ENCODE assay signal across 14 mouse cellular contexts in the genomic region with DNA sequence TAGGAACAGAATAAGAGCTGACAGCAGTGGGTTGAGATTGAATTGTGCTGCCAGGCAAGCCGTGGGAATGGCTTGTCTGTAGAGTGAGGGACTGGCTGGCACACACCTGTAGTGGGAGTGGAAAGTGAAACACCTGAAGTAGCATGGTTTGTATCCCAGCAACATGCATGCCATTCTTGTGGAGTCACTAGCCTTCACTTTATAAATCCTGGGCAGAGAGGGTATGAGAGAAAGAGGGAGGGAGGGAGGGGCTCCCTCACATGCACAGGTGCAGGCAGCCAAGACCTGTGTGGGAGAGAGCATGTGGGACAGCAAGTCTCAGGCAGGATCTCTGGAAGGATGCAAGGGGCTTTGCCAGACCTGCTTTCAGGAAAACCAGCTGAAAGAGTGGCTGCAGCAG. TPM values are rescaled to one million over a fixed set of nuclear protein-coding genes. Genes with fewer than 3 reads are reported as not detected.
DNase-seq lines count a peak whose midpoint lies in the region; ATAC-seq and TF ChIP-seq lines count a peak whose summit lies in the region.
"Had no signal": no experiment of that assay in that cellular context is flagged by ENCODE, and none has a peak within 500 bp of the region (broad histone marks: within the 10 kb centered on the region; RNA-seq: fewer than 3 reads in every experiment).

No protein-coding gene starts in this region.

- TF ChIP-seq CTCF in E14TG2a.4 (conservative IDR thresholded peaks at IDR 0.05; ENCODE audit: low read length): peak; percentile 18; the same call in 1 of the 2 replicates

- no peak overlapping the region for H3K27ac ChIP-seq in hindbrain, embryonic 11.5 days (ENCODE audit: low read depth, low read length)
- no peak overlapping the region for H3K27ac ChIP-seq in hindbrain, embryonic 10.5 days
- H3K27ac ChIP-seq in liver, embryonic 13.5 days: no peak overlapping the region
- H3K27ac ChIP-seq: heart, embryonic 10.5 days had no signal

- no peaks in the 10 kb centered on the region for H3K4me1 ChIP-seq in hindbrain, embryonic 11.5 days (replicated peaks; ENCODE audit: control insufficient read depth, insufficient read depth, low read length)
- no peaks in the 10 kb centered on the region for H3K4me1 ChIP-seq in hindbrain, embryonic 10.5 days (replicated peaks)
- peaks cover 23% of the 10 kb centered on the region for H3K4me1 ChIP-seq in E14TG2a.4 (replicated peaks; ENCODE audit: low read depth, low read length)
- no peaks in the 10 kb centered on the region for H3K4me1 ChIP-seq in liver, embryonic 13.5 days (replicated peaks)
- H3K4me1 ChIP-seq: heart, embryonic 10.5 days had no signal

- no peak overlapping the region for H3K4me3 ChIP-seq in hindbrain, embryonic 11.5 days (ENCODE audit: low read depth, low read length)
- H3K4me3 ChIP-seq in hindbrain, embryonic 10.5 days: no peak overlapping the region
- H3K4me3 ChIP-seq in E14TG2a.4 (replicated peaks; ENCODE audit: low read length): no peak overlapping the region
- no peak overlapping the region for H3K4me3 ChIP-seq in liver, embryonic 13.5 days (replicated peaks)
- H3K4me3 ChIP-seq: erythroblast, embryonic 14.5 days; heart, embryonic 10.5 days had no signal

- H3K36me3 ChIP-seq in hindbrain, embryonic 11.5 days (ENCODE audit: control insufficient read depth, insufficient read depth, low read length): peaks cover 5% of the 10 kb centered on the region; the same call in 1 of the 2 replicates
- peaks cover 22% of the 10 kb centered on the region for H3K36me3 ChIP-seq in hindbrain, embryonic 10.5 days
- H3K36me3 ChIP-seq in E14TG2a.4 (ENCODE audit: insufficient read depth, low read length): peaks cover 34% of the 10 kb centered on the region
- peaks cover 30% of the 10 kb centered on the region for H3K36me3 ChIP-seq in liver, embryonic 13.5 days

- ATAC-seq in hindbrain, embryonic 11.5 days (ENCODE audit: low FRiP score): peak; percentile 39
- ATAC-seq in liver, embryonic 13.5 days (ENCODE audit: low read depth): peak; percentile 7; the same call in 1 of the 2 replicates
- no peak for ATAC-seq in activated CD4-positive, CD25-positive, alpha-beta regulatory T cell, adult 4 months

- H3K9me3 ChIP-seq in hindbrain, embryonic 11.5 days (ENCODE audit: control insufficient read depth, low read length): peaks cover 39% of the 10 kb centered on the region
- peaks cover 78% of the 10 kb centered on the region for H3K9me3 ChIP-seq in hindbrain, embryonic 10.5 days
- peaks cover 7% of the 10 kb centered on the region for H3K9me3 ChIP-seq in E14TG2a.4 (ENCODE audit: low read length)
- H3K9me3 ChIP-seq in liver, embryonic 13.5 days (replicated peaks): peaks cover 39% of the 10 kb centered on the region

- no peak for DNase-seq in hindbrain, embryonic 11.5 days (ENCODE audit: low spot score)
- no peak for DNase-seq in hindbrain, embryonic 10.5 days (ENCODE audit: low spot score)
- peak; percentile 54 for DNase-seq in R1 (ENCODE audit: low read depth, low spot score)
- DNase-seq in liver, embryonic 13.5 days: no peak
- no peak for DNase-seq in cerebellum, postnatal 36 days
- no peak for DNase-seq in adrenal gland, postnatal 25 days
- DNase-seq: adrenal gland, postnatal 10 days; cerebellum, adult 2 months; lung, adult 18-20 months had no signal

- no peaks in the 10 kb centered on the region for H3K27me3 ChIP-seq in hindbrain, embryonic 11.5 days (ENCODE audit: control insufficient read depth, insufficient read depth, low read length)
- H3K27me3 ChIP-seq in hindbrain, embryonic 10.5 days (ENCODE audit: insufficient read depth, poor library complexity, severe bottlenecking): no peaks in the 10 kb centered on the region
- H3K27me3 ChIP-seq in E14TG2a.4 (ENCODE audit: insufficient read depth, low read length): no peaks in the 10 kb centered on the region
- no peaks in the 10 kb centered on the region for H3K27me3 ChIP-seq in liver, embryonic 13.5 days

- no peak overlapping the region for H3K4me2 ChIP-seq in hindbrain, embryonic 11.5 days (replicated peaks; ENCODE audit: low read depth, low read length)
- H3K4me2 ChIP-seq in liver, embryonic 13.5 days: no peak overlapping the region

- H3K9ac ChIP-seq in hindbrain, embryonic 11.5 days (ENCODE audit: low read depth, low read length): no peak overlapping the region
- no peak overlapping the region for H3K9ac ChIP-seq in liver, embryonic 13.5 days

- 83% methylated on average over 1 of the region's 1 CpGs for WGBS in hindbrain, embryonic 11.5 days
- WGBS in hindbrain, embryonic 10.5 days: 76% methylated on average over 1 of the region's 1 CpGs
- 55% methylated on average over 1 of the region's 1 CpGs for WGBS in liver, embryonic 13.5 days (ENCODE audit: insufficient replicate concordance)

RNA-seq across cellular contexts. Expression of gene Zfp992, which starts 8.9 kb away (rescaled TPM):
- 3.6 and 3.9 TPM in 2 replicates for polyA plus RNA-seq in hindbrain, embryonic 11.5 days (2014; fragmentation: Nextera tagmentation; extraction: Ambion mirVana)
- 2.5 and 4.0 TPM in 2 replicates for polyA plus RNA-seq in hindbrain, embryonic 10.5 days (2016; fragmentation: Nextera tagmentation; extraction: Ambion mirVana)
- polyA plus RNA-seq in liver, embryonic 13.5 days (2015; fragmentation: Nextera tagmentation; extraction: Ambion mirVana): 3.0 and 3.6 TPM in 2 replicates
- polyA plus RNA-seq in activated CD4-positive, CD25-positive, alpha-beta regulatory T cell, adult 4 months (2017; shearing (Covaris generic)): 1 to 10 TPM; 2.3 to 3.0 TPM
- 7.5 and 8.5 TPM in 2 replicates for total RNA-seq in adrenal gland, postnatal 25 days (2021)

RNA-seq across cellular contexts. Expression of gene Zfp981, which starts 44.1 kb away (rescaled TPM):
- polyA plus RNA-seq in hindbrain, embryonic 11.5 days (2014; fragmentation: Nextera tagmentation; extraction: Ambion mirVana): 0.19 TPM in 1 of 2 replicates, not detected in the other
- 0.14 TPM in 2 replicates for polyA plus RNA-seq in hindbrain, embryonic 10.5 days (2016; fragmentation: Nextera tagmentation; extraction: Ambion mirVana)
- 0.07 and 0.16 TPM in 2 replicates for polyA plus RNA-seq in liver, embryonic 13.5 days (2015; fragmentation: Nextera tagmentation; extraction: Ambion mirVana)
- polyA plus RNA-seq in activated CD4-positive, CD25-positive, alpha-beta regulatory T cell, adult 4 months (2017; shearing (Covaris generic)): under 1 TPM in 1 of 2 experiments, not detected in 1; 0.15 TPM
- 1.2 and 1.4 TPM in 2 replicates for total RNA-seq in adrenal gland, postnatal 25 days (2021)
- polyA plus RNA-seq: erythroblast, embryonic 14.5 days; G1E had no signal
